Mouse (Mus musculus) bone marrow macrophage, adult 2 months (primary cell): ENCODE data around the gene Dus1l. TPM values are rescaled to one million over a fixed set of nuclear protein-coding genes. Genes with fewer than 3 reads are reported as not detected.

Experiments
- H3K27ac ChIP-seq: 2 replicates; pipeline ENCODE4 v1.5.1; 2012; ENCODE audit warnings: low read depth, low read length; ENCODE audit not compliant: insufficient read depth
- H3K4me1 ChIP-seq: 2 replicates; pipeline ENCODE4 v1.6.1; 2012; ENCODE audit warnings: low read length; ENCODE audit not compliant: control insufficient read depth, insufficient read depth
- H3K4me3 ChIP-seq: 2 replicates; pipeline ENCODE4 v1.5.1; 2012; ENCODE audit warnings: mild to moderate bottlenecking, low read length, moderate library complexity; ENCODE audit not compliant: insufficient read depth
- CTCF ChIP-seq: IDR thresholded peaks from 2 replicates; pipeline ENCODE4 v1.5.1; 2012; ENCODE audit warnings: low read depth, mild to moderate bottlenecking, low read length, moderate library complexity
- POLR2A ChIP-seq: IDR thresholded peaks from 2 replicates; pipeline ENCODE4 v1.6.1; 2012; ENCODE audit warnings: mild to moderate bottlenecking, low read depth, low read length, borderline replicate concordance
- polyA plus RNA-seq: library from polyadenylated mRNA; stranded (reverse); fragments of >200 nt; gene quantifications from 2 replicates; pipeline ENCODE4 v1.2.4, GENCODE M21; 2012; ENCODE audit not compliant: missing spikeins, insufficient read depth, insufficient read length

Dus1l gene
- polyA plus RNA-seq, 1 experiment = 22.7 TPM

GRCm38 (mm10) chr11:120760236-120760635 lies 36.0 kb downstream of the Dus1l start:
- H3K27ac ChIP-seq = no peak overlapping the region
- peaks cover 9% of the 10 kb centered on the region for H3K4me1 ChIP-seq
- TF ChIP-seq POLR2A (no peak), CTCF (no peak)
- no peak overlapping the region for H3K4me3 ChIP-seq

GRCm38 (mm10) chr11:120751606-120752005 lies 44.6 kb downstream of the Dus1l start:
- TF ChIP-seq POLR2A (no peak), CTCF (no peak)
- peaks cover 28% of the 10 kb centered on the region for H3K4me1 ChIP-seq
- no peak overlapping the region for H3K27ac ChIP-seq
- no peak overlapping the region for H3K4me3 ChIP-seq

- peaks cover 37% of the 10 kb centered on the region for H3K4me1 ChIP-seq
- no peak overlapping the region for H3K4me3 ChIP-seq
- H3K27ac ChIP-seq = no peak overlapping the region
- no peak for TF ChIP-seq POLR2A
- peak; percentile 63; the same call in 1 of the 2 replicates for TF ChIP-seq CTCF
These were observed 46.8 kb downstream of the Dus1l start for GRCm38 (mm10) chr11:120749430-120749829.

- H3K27ac ChIP-seq = peak overlapping the region; percentile 88
- H3K4me1 ChIP-seq = peaks cover 37% of the 10 kb centered on the region
- H3K4me3 ChIP-seq = no peak overlapping the region
- TF ChIP-seq CTCF = no peak
- TF ChIP-seq POLR2A = no peak
These were observed 48.2 kb downstream of the Dus1l start for GRCm38 (mm10) chr11:120747974-120748373.

- peaks cover 26% of the 10 kb centered on the region for H3K4me1 ChIP-seq
- TF ChIP-seq CTCF (no peak), POLR2A (no peak)
- no peak overlapping the region for H3K27ac ChIP-seq
- H3K4me3 ChIP-seq = no peak overlapping the region
These were observed 52.0 kb downstream of the Dus1l start for GRCm38 (mm10) chr11:120744121-120744701.

GRCm38 (mm10) chr11:120740981-120741380 lies 55.2 kb downstream of the Dus1l start:
- no peak for TF ChIP-seq POLR2A
- TF ChIP-seq CTCF = no peak
- no peak overlapping the region for H3K27ac ChIP-seq
- no peak overlapping the region for H3K4me3 ChIP-seq
- H3K4me1 ChIP-seq = peaks cover 3% of the 10 kb centered on the region; the same call in 1 of the 2 replicates

Other genes with a start within 250 kb of the Dus1l start
- gene Mcrip1, start 246.7 kb downstream of the Dus1l start, polyA plus RNA-seq = 63.5 and 64.0 TPM in 2 replicates
- gene Ppp1r27, start 245.3 kb downstream of the Dus1l start, polyA plus RNA-seq = not detected in 2 replicates
- gene P4hb, start 223.2 kb downstream of the Dus1l start, polyA plus RNA-seq = 292 and 334 TPM in 2 replicates
- 628 and 760 TPM in 2 replicates for gene Arhgdia, start 214.8 kb downstream of the Dus1l start, polyA plus RNA-seq
- gene Alyref, start 198.0 kb downstream of the Dus1l start, polyA plus RNA-seq = 97.5 and 121 TPM in 2 replicates
- gene Anapc11, start 198.0 kb downstream of the Dus1l start, polyA plus RNA-seq = 127 and 128 TPM in 2 replicates
- 1.4 TPM in 1 of 2 replicates, not detected in the other for gene Npb, start 187.9 kb downstream of the Dus1l start, polyA plus RNA-seq
- 52.4 and 64.5 TPM in 2 replicates for gene Pcyt2, start 178.5 kb downstream of the Dus1l start, polyA plus RNA-seq
- gene Sirt7, start 171.2 kb downstream of the Dus1l start, polyA plus RNA-seq = 78.5 and 91.5 TPM in 2 replicates
- 76.0 and 77.5 TPM in 2 replicates for gene Mafg, start 162.8 kb downstream of the Dus1l start, polyA plus RNA-seq
- 0.61 and 0.78 TPM in 2 replicates for gene Pycr1, start 152.6 kb downstream of the Dus1l start, polyA plus RNA-seq
- not detected in 2 replicates for gene Myadml2, start 148.2 kb downstream of the Dus1l start, polyA plus RNA-seq
- gene Notum, start 135.2 kb downstream of the Dus1l start, polyA plus RNA-seq = not detected in 2 replicates
- 42.8 and 50.5 TPM in 2 replicates for gene Aspscr1, start 123.4 kb downstream of the Dus1l start, polyA plus RNA-seq
- 109 and 110 TPM in 2 replicates for gene Cenpx, start 82.7 kb downstream of the Dus1l start, polyA plus RNA-seq
- 34.3 and 46.1 TPM in 2 replicates for gene Lrrc45, start 82.5 kb downstream of the Dus1l start, polyA plus RNA-seq
- gene Rac3, start 74.9 kb downstream of the Dus1l start, polyA plus RNA-seq = 14.3 and 18.1 TPM in 2 replicates
- 65.0 and 65.6 TPM in 2 replicates for gene Dcxr, start 69.1 kb downstream of the Dus1l start, polyA plus RNA-seq
- gene Cbr2, start 64.3 kb downstream of the Dus1l start, polyA plus RNA-seq = 57.0 and 81.4 TPM in 2 replicates
- gene Hmga1b, start 33.6 kb downstream of the Dus1l start, polyA plus RNA-seq = 13.2 and 32.4 TPM in 2 replicates
- 18.3 and 22.6 TPM in 2 replicates for gene Rfng, start 12.2 kb downstream of the Dus1l start, polyA plus RNA-seq
- gene Gps1, start 12.1 kb downstream of the Dus1l start, polyA plus RNA-seq = 34.7 and 41.1 TPM in 2 replicates
- 6.9 and 8.1 TPM in 2 replicates for gene Fasn, start 28.1 kb upstream of the Dus1l start, polyA plus RNA-seq
- 3.0 and 4.1 TPM in 2 replicates for gene Ccdc57, start 136.5 kb upstream of the Dus1l start, polyA plus RNA-seq
- 45.2 and 50.5 TPM in 2 replicates for gene Slc16a3, start 152.1 kb upstream of the Dus1l start, polyA plus RNA-seq
- 80.3 and 87.4 TPM in 2 replicates for gene Csnk1d, start 194.9 kb upstream of the Dus1l start, polyA plus RNA-seq
- gene Cd7, start 243.0 kb upstream of the Dus1l start, polyA plus RNA-seq = not detected in 2 replicates